Comparison of ENCODE assay signal across 7 mouse cellular contexts in genomic region chr13:41634401-41634818, GRCm38 (mm10). TPM values are rescaled to one million over a fixed set of nuclear protein-coding genes. Genes with fewer than 3 reads are reported as not detected.
DNase-seq lines count a peak whose midpoint lies in the region; ATAC-seq and TF ChIP-seq lines count a peak whose summit lies in the region.

No protein-coding gene starts in this region.

- WGBS in forebrain, embryonic 16.5 days = 28% methylated on average over 13 of the region's 13 CpGs
- WGBS in hindbrain, embryonic 14.5 days = 31% methylated on average over 13 of the region's 13 CpGs

- no peaks in the 10 kb centered on the region for H3K9me3 ChIP-seq in forebrain, embryonic 16.5 days (ENCODE audit: control insufficient read depth, low read length)
- H3K9me3 ChIP-seq in hindbrain, embryonic 14.5 days (ENCODE audit: control insufficient read depth, low read length) = no peaks in the 10 kb centered on the region

- in situ Hi-C loops in Patski (cut with MboI; ENCODE audit: low pct_unique_long_range_greater_than_20kb) = loop anchor here (5.0 to 25.0 kb wide), 2 partner anchors 347 to 1178 kb away; no protein-coding TSS in a partner anchor

- H3K9ac ChIP-seq in forebrain, embryonic 16.5 days (replicated peaks; ENCODE audit: low read depth, low read length) = no peak overlapping the region
- H3K9ac ChIP-seq in hindbrain, embryonic 14.5 days = no peak overlapping the region

- H3K4me3 ChIP-seq in forebrain, embryonic 16.5 days (replicated peaks; ENCODE audit: low read length) = no peak overlapping the region
- H3K4me3 ChIP-seq in hindbrain, embryonic 14.5 days (replicated peaks; ENCODE audit: low read length) = no peak overlapping the region

- no peak overlapping the region for H3K4me2 ChIP-seq in forebrain, embryonic 16.5 days (ENCODE audit: low read length)
- no peak overlapping the region for H3K4me2 ChIP-seq in hindbrain, embryonic 14.5 days (replicated peaks)

- DNase-seq in Patski (ENCODE audit: low read depth, low spot score) = no peak
- DNase-seq in cerebellum, adult 11 months = peak; percentile 67
- peak; percentile 79 for DNase-seq in hindbrain, embryonic 14.5 days (ENCODE audit: low spot score)
- DNase-seq in layer of hippocampus, postnatal 14 days (ENCODE audit: low spot score in 2 of 2) = peak; percentile 66 to 79
- peak; percentile 69 to 81 for DNase-seq in right cerebral cortex, postnatal 10 days (ENCODE audit: low spot score in 2 of 2)

- no peak overlapping the region; the same call in 1 of the 2 replicates for H3K27ac ChIP-seq in forebrain, embryonic 16.5 days (ENCODE audit: low read length)
- no peak overlapping the region for H3K27ac ChIP-seq in hindbrain, embryonic 14.5 days

- CTCF ChIA-PET in Patski (lab: Charles Lee) = interaction anchor here (0.8 to 1.8 kb wide), 6 partner anchors 10 to 61 kb away, joined by 3 to 7 read pairs (median 4); no protein-coding TSS in a partner anchor

- TF ChIP-seq CTCF in Patski (IDR thresholded peaks at IDR 0.05) = peak; percentile 96

- no peaks in the 10 kb centered on the region for H3K4me1 ChIP-seq in forebrain, embryonic 16.5 days (replicated peaks; ENCODE audit: control insufficient read depth, insufficient read depth, low read length)
- no peaks in the 10 kb centered on the region for H3K4me1 ChIP-seq in hindbrain, embryonic 14.5 days (replicated peaks; ENCODE audit: control insufficient read depth, insufficient read depth, low read length)

- ATAC-seq in Patski = no peak
- peak; percentile 71 for ATAC-seq in forebrain, embryonic 16.5 days
- peak; percentile 37; the same call in 1 of the 2 replicates for ATAC-seq in hindbrain, embryonic 14.5 days (ENCODE audit: low FRiP score)
- peak; percentile 99 for ATAC-seq in megakaryocyte, adult 5-6 weeks (ENCODE audit: poor library complexity, severe bottlenecking)

- H3K36me3 ChIP-seq in forebrain, embryonic 16.5 days (ENCODE audit: control insufficient read depth, insufficient read depth) = no peaks in the 10 kb centered on the region
- H3K36me3 ChIP-seq in hindbrain, embryonic 14.5 days (replicated peaks; ENCODE audit: control insufficient read depth, insufficient read depth) = peaks cover 15% of the 10 kb centered on the region

- no peaks in the 10 kb centered on the region for H3K27me3 ChIP-seq in Patski
- H3K27me3 ChIP-seq in forebrain, embryonic 16.5 days (replicated peaks; ENCODE audit: control insufficient read depth, insufficient read depth, low read length) = no peaks in the 10 kb centered on the region
- no peaks in the 10 kb centered on the region for H3K27me3 ChIP-seq in hindbrain, embryonic 14.5 days (ENCODE audit: control insufficient read depth, insufficient read depth, low read length)

- POLR2A ChIA-PET in Patski (lab: Charles Lee) = no interaction called here

RNA-seq across cellular contexts. Expression of gene Tmem170b, which starts 28.7 kb away (rescaled TPM):
- 8.6 TPM for polyA plus RNA-seq in Patski (2021)
- 50.8 and 53.1 TPM in 2 replicates for polyA plus RNA-seq in forebrain, embryonic 16.5 days (2015; fragmentation: Nextera tagmentation; extraction: Ambion mirVana)
- 62.4 and 65.9 TPM in 2 replicates for polyA plus RNA-seq in hindbrain, embryonic 14.5 days (2014; fragmentation: Nextera tagmentation; extraction: Ambion mirVana)
- 10 to 100 TPM; 84.1 to 88.0 TPM for total RNA-seq in layer of hippocampus, postnatal 14 days (2021)
- total RNA-seq in megakaryocyte, adult 5-6 weeks (2015) = 34.9 and 41.4 TPM in 2 replicates
- total RNA-seq in megakaryocyte, adult 5-6 weeks (2017) = 26.7 and 31.3 TPM in 2 replicates
